Mouse (Mus musculus): Measurements from ENCODE around the gene Abhd14b. TPM values are rescaled to one million over a fixed set of nuclear protein-coding genes. Genes with fewer than 3 reads are reported as not detected.

Gene Abhd14b
- total RNA-seq, 2 experiments from 2014 or later, result 11.7 to 19.1 TPM

DNA sequence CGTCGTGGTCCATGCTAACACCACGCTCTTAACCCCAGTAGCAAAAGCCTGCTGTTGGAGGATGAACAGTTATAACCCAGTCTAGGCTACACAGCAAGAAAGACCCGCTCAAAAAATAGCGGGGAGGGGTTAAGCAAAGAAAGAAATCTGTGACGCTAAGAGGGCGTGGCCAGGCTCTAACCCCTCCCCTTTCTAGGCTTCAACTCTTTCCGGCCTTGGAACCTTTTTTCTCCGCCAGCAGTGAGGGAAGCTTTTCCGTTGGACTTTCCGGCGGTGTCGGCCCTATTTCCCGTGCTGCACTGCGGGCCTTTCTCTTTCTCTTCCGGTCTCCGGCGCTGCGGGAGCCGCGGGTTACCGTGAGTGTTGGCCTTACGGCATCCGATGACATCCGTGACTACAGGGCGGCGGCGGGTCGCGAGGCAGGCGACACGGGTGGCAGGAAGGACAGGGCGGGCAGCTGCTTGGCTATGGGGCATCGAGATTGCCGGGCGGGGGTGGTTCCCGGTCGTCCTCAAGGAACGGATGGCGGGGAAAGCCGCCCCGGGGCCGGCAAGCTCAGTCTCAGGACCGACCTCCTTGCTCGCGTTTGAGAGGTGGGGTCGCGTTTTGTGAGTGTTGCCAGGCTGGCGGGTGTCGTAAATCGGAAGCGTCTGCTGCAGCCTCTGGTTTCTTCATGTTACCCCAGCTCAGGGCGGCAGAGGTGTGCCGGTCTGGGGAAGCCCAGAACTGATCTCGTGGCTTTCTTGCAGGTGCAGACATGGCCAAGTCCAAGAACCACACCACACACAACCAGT lies 17.8 kb upstream of the Abhd14b start, which contains the start of gene Rpl29:
TSS of gene Rpl29 (plus strand) at position 234 of the 794 bp plus-strand sequence.
- ATAC-seq (replicated peaks; ENCODE audit: poor library complexity), result peak; percentile 86

DNA sequence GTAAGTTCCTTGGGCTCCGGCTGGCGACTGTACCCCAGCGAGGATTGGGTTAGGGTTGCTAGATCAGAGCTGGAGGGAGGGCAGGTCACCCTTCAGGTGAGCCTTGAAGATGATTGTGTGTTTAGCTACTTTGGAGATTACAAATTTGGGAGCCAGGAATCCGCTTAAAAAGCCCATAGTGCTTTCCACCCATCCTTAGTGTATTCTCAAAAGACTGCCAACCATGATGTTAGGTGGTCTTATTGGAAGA lies 17.3 kb upstream of the Abhd14b start:
- no peak for ATAC-seq (replicated peaks; ENCODE audit: poor library complexity)

DNA sequence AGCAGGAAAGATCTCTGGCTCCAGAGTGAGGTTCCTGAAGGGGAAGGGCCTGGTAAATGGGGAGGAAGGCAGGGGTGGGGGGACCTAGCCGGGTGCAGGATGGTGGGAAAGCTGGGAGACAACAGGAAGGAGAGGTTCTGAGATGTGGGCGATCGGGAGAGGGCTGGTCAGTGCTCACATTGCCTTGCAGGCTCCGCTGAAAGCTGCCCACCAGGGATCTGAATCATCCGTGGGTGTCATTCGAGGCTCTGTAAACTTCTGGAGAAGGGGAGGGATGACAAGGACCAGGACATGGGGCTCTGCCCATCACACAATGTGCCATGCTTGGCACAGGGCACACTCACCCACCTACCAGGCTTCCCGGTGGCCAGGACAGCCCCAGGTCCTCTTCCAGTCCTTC lies 13.9 kb upstream of the Abhd14b start:
- ATAC-seq (replicated peaks; ENCODE audit: poor library complexity), result no peak

DNA sequence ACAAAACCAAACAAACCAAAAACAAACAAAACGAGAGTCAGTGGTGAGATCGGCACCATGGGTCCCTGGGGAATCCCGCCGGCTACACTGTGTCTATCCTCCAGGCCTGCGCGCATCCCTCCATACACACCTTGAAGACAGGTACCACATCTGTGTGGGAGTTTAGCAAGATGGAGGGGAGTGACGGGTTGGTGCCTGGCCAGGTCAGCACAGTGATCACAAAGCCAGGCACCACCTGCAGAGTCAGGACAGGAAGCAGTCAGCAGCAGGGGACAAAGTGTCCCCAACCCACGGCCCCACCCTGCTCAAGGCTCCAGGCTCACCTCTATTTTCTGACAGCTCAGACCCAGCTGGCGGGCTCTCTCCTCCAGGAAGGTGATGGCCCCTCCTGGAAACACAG lies 10.7 kb upstream of the Abhd14b start:
- ATAC-seq (replicated peaks; ENCODE audit: poor library complexity), result no peak

DNA sequence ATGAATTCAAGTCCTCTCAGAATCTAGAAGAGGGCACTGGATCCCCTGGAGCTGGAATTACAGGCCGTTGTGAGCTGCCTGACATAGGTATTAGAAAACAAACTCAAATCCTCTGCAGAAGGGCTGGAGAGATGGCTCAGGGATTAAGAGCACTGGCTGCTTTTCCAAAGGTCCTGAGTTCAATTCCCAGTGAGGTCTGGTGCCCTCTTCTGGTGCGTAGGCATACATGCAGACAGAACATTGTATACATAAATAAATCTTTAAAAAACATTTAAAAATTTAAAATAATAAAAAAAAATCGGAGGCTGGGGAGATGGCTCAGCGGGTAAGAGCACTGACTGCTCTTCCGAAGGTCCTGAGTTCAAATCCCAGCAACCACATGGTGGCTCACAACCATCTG lies 4.6 kb upstream of the Abhd14b start:
- no peak for ATAC-seq (replicated peaks; ENCODE audit: poor library complexity)

DNA sequence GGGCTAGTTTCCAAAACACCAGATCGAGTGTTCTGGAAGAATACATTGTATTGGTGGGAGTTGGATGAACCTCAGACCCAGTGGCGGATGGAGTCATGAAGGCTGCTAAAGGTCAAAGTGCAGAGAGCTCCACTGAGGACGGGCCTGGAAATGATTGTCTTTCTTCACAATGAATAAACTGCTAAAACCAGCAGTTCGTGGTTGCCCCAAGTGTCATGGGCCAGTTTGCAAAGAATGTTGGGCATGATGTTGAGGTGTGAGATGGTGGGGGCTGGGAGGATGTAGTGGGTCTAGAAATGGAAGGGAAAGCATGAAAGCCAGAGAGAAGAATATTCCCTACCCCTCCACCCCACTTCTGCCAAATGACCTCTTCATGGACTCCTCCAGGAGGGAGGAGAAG lies 2.4 kb upstream of the Abhd14b start:
- ATAC-seq (replicated peaks; ENCODE audit: poor library complexity), result no peak

DNA sequence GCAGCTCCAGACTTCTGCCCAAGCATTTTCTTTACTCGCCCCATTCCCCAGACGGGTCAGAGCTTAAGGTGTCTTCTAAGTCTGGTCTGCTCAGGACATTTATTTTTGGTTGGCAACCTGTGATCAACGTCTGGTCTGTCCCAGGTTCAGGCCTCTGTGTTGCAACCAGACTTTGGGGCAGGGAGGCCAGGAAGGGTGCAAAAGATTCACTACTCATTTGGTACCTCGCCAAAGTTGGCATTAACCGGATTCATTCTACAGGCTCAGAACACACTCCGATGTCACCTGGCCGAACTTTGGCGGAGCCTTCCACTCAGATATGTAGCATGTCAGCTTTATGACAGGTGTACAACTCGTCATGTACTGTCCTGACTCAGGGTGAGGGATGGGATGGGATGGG lies 692 bp downstream of the Abhd14b start:
- ATAC-seq (replicated peaks; ENCODE audit: poor library complexity), result no peak

DNA sequence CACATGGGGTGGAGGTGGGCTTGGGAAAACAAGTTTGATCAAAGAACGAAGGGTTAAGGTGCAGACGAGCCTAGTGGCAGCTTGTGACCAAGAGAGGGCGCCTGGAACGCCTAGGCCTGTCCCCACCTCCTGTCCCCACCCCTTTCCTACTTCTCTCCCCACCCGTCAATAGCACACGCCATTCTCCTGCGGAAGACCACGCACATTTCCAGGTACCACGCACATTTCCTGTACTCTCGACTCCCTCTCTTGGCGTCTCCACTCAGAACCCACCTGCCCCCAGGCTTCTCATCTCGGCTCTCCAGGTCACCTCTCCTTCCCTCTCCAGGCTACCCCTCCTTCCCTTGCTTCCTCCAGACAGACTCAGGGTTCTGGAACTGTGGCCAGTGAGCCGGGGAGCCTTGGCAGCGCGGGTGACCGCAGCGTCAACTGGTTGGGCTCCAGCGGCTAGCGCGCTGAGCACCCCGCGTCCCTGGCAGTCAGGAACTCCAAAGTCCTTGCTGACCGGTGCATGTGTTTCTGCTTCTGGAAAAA lies 1.3 kb downstream of the Abhd14b start:
- ATAC-seq (replicated peaks; ENCODE audit: poor library complexity), result peak; percentile 80

DNA sequence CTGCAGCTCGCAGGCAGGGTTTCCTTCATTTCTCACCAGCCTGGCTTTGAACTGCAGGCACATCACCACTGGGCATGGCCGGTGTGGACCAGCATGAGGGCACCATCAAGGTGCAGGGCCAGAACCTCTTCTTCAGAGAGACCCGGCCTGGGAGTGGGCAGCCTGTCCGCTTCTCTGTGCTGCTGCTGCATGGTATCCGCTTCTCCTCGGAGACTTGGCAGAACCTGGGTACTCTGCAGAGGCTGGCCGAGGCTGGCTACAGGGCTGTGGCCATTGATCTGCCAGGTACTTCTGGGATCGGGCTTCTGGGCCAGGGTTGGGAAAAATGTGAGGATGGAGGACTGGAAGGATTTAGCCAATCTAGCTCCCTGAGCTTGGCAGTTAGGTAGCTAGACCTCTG lies 2.7 kb downstream of the Abhd14b start:
- ATAC-seq (replicated peaks; ENCODE audit: poor library complexity), result no peak

DNA sequence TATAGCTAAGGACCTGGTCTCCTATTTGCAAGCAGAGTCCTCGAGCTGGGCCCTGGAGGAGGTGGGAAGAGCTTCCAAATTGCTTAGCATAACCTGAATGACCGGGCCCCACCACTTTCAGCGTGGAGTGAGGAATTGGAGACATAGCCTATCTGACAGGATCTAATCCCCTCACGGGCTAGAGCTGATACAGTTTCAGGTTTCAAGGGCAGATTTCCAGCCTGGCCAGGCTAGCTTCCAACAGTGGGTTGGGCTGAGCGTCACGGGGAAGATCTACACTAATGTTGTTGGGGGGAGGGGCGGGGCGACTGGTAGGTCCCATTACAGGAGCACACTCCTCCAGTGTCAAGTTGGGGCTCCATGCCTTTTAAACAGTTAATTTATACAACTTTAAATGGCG lies 3.4 kb downstream of the Abhd14b start:
- no peak for ATAC-seq (replicated peaks; ENCODE audit: poor library complexity)

DNA sequence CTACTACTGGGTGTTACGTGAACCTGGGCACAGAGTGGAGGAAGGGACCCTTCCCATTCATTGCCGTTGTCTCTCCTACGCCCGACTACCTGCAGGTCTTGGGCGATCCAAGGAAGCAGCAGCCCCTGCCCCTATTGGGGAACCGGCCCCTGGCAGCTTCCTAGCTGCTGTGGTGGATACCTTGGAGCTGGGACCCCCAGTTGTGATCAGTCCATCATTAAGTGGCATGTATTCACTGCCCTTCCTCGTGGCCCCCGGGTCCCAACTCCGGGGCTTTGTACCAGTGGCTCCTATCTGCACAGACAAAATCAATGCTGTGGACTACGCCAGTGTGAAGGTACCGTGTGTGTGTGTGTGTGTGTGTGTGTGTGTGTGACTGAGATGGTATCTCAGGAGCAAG lies 4.0 kb downstream of the Abhd14b start:
- no peak for ATAC-seq (replicated peaks; ENCODE audit: poor library complexity)

DNA sequence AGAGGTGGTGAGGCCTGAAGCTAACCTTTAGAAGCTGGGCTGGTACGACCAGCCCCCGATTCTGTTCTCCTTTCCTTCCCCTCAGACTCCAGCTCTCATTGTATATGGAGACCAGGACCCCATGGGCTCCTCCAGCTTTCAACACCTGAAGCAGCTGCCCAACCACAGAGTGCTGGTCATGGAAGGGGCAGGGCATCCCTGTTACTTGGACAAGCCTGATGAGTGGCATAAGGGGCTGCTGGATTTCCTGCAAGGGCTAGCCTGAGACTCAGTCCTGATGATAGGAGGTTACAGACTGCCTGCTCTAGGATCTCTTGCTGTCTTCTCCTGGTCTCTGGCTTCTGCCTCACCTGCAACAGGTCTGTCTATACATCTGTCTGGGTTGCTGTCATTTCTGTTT lies 4.6 kb downstream of the Abhd14b start:
- no peak for ATAC-seq (replicated peaks; ENCODE audit: poor library complexity)

DNA sequence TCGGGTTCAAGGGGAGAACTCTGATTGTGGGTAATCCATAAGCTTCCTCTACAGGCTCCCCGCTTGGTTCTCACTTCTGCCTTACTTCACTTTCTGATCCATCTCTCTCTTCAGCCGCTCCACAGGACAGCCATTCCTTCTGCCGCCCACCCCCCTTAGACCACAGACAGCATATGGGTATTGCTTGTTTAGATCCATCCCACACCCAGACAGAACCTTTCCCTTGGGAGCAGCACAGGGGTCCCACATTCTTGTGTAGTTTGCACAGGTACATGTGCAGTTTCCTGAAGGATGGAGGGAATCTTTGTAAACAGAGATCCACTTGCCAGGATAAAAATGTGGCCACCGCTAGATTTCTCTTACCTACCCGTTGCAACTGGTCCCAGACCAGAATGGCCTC lies 5.1 kb downstream of the Abhd14b start:
- ATAC-seq (replicated peaks; ENCODE audit: poor library complexity), result no peak

DNA sequence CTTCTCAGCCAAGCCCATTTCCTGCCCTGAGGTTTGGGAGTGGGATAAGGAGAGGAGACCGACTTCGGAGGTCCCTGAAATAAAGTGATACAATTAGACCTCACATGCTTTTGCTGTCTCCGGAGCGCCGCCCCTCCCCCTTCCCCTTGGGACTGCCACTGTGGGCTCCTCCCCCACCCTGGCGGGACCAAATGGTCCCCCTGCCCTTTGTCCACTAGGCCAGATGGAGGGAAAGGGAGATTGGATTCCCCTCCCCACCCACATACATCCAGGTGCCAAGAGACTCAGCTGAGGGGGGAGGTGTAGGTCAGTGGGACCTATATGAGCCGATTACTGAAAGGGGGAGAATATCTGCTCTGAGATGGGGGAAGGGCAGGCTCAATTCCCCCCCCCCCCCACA lies 5.6 kb downstream of the Abhd14b start:
- no peak for ATAC-seq (replicated peaks; ENCODE audit: poor library complexity)

DNA sequence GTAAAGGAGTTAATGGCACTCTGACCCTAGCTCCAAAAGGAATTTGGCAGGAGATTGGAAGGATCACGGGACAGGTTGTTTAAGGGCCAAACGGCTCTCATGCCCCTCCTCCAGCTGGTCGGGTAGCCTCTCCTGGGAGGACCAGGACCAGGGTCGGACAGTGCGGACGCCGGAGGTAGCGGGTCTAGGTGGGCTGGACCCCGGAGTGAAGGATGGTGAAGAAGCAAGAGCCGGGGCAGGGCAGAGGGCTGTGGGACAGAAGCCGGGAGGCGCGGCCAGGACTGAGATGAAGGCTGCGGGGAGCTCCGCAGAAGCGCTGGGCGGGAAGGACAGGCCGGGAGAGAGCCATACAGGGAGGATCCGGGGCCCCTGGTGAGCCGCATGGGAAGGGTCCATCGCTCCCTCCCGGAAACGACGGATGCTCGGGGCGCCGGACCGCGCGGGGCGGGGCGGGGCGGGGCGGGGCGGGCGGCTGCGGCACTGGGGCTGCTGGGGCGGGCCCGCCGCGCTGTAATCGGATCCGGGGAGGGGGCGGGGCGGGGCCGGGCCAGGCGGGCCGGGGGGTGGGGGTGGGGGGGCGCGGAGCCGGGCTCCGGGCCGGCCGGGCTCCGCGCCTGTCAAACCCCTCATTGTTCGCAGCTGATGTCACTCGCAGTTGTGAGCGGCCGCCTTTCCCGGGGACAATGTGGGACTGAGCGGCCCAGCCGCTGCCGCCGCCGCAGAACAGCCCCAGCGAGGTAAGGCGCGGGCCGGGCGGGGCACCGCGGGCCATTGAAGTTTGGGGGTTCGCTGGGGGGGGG lies 6.2 kb downstream of the Abhd14b start, which contains the start of gene Pcbp4:
TSS of gene Pcbp4 (plus strand) at position 21 of the 800 bp plus-strand sequence.
- peak; percentile 40 for ATAC-seq (replicated peaks; ENCODE audit: poor library complexity)

DNA sequence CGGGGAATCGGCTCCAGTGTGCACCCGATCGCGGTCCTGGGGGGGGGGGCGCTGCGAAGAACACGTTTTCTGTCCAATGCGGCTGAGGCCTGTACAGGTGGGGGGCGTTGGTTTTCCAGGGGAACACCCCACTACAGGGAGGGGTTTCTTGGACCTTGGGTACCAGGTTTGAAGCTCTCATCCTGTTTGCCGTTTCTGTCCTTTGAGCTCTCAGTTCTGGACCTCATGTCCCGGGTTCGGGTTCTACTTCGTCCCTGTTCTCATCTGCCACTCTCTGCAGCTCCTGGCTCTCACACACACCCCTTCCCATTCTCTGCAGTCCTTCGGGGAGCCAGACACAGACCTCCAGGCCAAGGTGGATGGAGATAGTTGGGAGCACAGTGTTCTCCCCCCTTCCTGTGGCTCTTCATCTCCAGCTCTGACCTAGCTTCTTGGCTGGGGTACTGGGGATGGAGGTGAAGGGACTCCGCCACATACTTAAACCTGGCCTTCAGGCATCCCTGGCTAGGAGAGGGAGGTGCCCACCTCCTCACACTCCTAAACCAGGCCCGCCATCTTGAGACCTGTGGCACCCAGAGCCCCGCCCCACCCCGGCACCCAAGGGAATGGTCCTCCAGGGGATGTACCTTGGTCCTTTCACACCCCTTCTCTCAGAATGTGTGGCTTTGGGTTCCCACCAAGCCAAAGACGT lies 7.0 kb downstream of the Abhd14b start:
- no peak for ATAC-seq (replicated peaks; ENCODE audit: poor library complexity)

DNA sequence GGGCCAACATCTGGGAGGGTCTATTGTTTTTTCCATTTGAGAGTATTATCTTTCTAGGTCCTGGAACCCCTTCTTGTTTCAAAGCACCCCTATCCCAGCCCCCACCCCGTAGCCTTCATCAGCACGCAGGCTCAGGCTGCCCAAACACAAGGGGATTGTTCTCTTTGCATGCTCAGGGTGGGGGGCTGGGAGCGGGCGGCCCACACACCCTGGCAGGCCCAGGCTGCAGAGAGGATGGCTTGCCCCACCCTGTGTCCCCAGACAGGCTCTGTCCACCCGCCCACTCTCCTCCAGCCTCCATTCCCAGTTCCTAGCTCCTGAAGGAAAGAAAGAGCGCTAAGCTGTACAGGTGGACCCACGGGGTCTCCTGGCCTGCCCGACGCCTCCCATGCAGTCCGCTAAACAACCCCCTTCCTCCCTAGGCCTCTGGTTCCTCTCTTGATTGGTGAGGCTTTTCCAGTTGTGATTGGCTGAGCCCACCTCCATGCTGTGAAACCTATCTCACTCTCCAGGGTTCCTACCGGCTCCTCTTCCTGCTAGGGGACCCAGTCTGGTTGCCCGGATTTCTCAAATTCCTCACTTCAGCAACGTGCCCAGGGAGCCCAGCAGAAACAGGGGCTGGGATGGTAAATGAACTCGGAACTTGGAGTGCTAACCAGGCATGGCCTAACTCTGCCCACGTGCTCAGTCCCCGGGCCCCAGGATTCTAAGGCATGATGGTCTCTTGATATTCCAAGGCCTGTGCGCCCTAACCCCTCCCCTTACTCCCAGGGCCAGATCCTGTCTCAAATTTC lies 7.8 kb downstream of the Abhd14b start:
- ATAC-seq (replicated peaks; ENCODE audit: poor library complexity), result no peak

DNA sequence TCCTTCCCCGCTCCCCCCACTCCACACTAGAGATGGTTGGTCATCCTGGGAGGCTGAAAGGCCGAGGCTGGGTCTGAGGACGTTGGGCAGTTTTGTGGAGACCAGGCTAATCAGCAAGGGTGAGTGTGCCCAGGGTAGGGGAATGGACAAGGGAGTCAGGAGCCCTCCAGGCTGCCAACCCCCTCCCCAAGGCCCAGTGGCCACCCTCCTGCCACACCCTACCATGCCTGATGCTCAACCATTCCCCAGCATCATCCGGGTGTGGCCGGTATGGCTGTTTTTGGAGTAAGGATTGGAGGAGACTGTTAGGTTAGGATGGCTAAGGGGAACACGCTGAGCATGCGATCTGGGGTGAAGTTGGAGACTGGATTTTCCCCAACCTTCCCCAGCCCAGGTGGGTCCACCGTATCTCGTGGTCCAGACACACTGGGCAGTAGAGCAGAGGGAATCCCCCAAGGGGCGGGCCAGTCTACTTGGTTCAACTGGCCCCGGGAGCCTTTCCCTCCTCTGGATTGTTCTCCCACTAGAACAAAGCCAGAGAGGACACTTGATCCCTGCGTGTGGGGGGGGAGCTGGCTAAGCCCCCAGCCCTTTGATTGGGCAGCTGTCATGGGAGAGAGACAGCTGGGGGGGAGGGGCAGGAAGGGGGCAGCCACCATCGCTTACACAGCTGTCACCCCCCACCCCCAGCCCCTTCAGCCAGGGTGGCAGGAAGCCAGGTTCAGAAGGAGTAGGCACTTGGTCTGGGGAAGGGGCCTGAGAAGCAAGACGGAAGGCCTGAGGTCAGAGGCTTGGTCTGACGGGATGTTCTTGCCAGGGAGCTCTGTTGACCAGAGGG lies 9.3 kb downstream of the Abhd14b start:
- ATAC-seq (replicated peaks; ENCODE audit: poor library complexity), result no peak

DNA sequence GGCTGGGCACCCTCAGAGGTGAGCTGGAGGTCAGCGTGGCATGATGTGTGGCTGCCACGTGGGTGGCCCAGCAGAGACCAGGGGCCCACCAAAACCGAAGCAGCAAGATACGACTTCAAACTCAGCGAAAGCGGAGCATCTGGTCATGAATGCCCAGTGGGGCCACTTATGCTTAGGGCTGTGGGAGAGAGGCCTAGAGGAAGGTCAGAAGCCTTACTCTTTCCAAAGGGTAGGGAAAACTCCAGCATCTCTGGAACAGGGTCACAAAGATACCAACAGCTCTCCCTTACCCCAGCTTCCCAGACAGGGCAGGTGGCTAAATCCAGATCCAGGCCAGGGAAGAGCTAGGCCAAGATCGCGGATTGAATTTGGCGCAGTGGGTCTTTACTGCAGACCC lies 9.9 kb downstream of the Abhd14b start:
- ATAC-seq (replicated peaks; ENCODE audit: poor library complexity), result no peak

DNA sequence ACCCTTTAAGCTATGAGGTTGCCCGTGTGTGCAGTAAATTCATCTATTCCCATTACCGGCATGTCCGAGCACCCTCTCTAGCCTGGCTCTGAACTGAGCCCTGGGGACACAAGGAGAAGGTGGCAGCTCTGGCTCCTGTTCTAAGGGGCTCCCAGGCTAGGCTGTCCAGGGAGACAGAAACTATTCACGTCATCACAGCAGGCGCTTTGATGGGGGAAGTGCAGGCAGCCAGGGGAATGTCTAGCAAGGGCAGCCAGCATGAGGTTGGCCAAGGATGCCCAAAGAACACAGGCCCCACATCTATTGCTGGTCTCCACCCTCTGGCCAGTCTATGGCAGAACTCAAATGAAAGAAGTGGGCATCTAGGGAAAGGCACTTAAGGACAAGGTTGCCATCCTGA lies 10.7 kb downstream of the Abhd14b start:
- ATAC-seq (replicated peaks; ENCODE audit: poor library complexity), result no peak

All from megakaryocyte progenitor cell, adult 5-6 weeks (primary cell).